Mouse (Mus musculus): ENCODE results near the gene Slc27a2. TPM values are rescaled to one million over a fixed set of nuclear protein-coding genes. Genes with fewer than 3 reads are reported as not detected.

The Slc27a2 gene
- total RNA-seq, 1 experiment from 2014 or later, result 0.55 TPM

GRCm38 (mm10) chr2:126598359-126598758, 46.2 kb downstream of the Slc27a2 start:
- no peak for ATAC-seq (replicated peaks; ENCODE audit: low read depth, poor library complexity, severe bottlenecking)

DNA sequence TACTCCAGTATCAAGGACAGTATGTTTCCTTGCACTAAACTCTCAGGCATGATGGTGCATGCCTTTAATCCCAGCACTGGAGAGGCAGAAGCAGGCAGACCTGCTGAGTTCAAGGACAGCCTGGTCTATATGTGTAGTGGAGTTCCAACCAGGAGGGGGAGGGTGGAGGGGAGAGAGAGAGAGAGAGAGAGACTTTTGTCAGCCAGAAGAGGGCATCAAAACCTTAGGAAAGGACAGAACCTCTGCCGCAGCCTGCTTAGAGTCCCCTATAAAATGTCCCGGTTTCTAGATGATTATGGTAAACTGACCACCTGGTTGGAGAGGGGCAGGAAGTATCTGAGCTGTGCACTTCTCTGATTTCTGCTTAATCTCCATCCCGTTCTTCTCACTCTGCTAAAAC, 46.8 kb downstream of the Slc27a2 start:
- peak; percentile 50 for ATAC-seq (replicated peaks; ENCODE audit: low read depth, poor library complexity, severe bottlenecking)

GRCm38 (mm10) chr2:126600533-126600932, 48.3 kb downstream of the Slc27a2 start:
- no peak for ATAC-seq (replicated peaks; ENCODE audit: low read depth, poor library complexity, severe bottlenecking)

GRCm38 (mm10) chr2:126601918-126602600, 49.9 kb downstream of the Slc27a2 start:
- peak; percentile 71 for ATAC-seq (replicated peaks; ENCODE audit: low read depth, poor library complexity, severe bottlenecking)

- ATAC-seq (replicated peaks; ENCODE audit: low read depth, poor library complexity, severe bottlenecking), result peak; percentile 62
These were observed 54.0 kb downstream of the Slc27a2 start for GRCm38 (mm10) chr2:126606061-126606687.

GRCm38 (mm10) chr2:126606688-126607062, 54.5 kb downstream of the Slc27a2 start:
- no peak for ATAC-seq (replicated peaks; ENCODE audit: low read depth, poor library complexity, severe bottlenecking)

GRCm38 (mm10) chr2:126607553-126608203, 55.5 kb downstream of the Slc27a2 start:
- ATAC-seq (replicated peaks; ENCODE audit: low read depth, poor library complexity, severe bottlenecking), result peak; percentile 20; the same call in 1 of the 2 replicates

GRCm38 (mm10) chr2:126609600-126609999, 57.4 kb downstream of the Slc27a2 start:
- ATAC-seq (replicated peaks; ENCODE audit: low read depth, poor library complexity, severe bottlenecking), result peak; percentile 77

DNA sequence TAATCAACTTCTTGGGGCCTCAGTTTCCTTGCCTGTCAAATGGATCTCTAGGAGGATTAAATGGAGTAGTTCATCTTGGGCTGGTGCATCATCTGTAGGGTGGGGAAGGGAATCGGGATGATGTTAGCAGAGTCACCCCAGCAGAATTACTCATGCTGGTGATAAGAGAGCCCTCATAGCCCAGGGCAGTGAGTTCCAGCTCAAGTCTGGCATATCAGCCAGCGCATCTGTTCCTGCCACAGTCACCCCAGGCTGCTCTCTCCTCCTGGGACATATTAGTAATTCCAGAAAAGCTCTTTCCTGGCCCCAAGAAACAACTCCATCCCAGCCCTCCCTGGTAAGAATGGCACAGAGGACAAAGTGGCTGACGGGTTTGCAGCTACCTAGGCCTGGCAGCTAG, 63.1 kb downstream of the Slc27a2 start:
- no peak for ATAC-seq (replicated peaks; ENCODE audit: low read depth, poor library complexity, severe bottlenecking)

- ATAC-seq (replicated peaks; ENCODE audit: low read depth, poor library complexity, severe bottlenecking), result peak; percentile 89
These were observed 66.4 kb downstream of the Slc27a2 start for GRCm38 (mm10) chr2:126618470-126619179.

DNA sequence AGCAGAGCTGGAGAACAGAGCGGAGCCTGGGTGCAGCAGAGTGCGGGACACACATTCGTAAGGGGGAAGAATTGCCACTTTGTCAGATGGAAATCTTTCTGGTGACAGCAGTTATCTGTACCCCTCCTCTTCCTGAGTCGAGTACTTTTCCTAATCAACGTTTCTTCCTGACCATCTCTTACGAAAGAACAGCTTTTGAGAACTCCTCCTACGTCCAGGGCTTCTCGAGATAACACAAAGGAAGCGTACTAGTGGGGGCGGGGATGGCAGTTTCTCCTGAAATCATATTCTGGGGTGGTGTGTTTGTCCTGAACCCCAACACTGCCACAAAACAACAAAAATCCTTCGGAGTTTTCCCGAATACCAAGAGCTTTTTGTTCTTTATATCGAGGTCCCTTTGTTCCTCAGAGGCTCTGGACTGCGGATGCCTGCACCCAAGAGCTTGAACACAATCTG, 67.1 kb downstream of the Slc27a2 start, which contains the start of gene Hdc:
Gene Hdc (minus strand): TSS at position 51 of the 456 bp plus-strand sequence.
- ATAC-seq (replicated peaks; ENCODE audit: low read depth, poor library complexity, severe bottlenecking), result peak; percentile 6; the same call in 1 of the 2 replicates

DNA sequence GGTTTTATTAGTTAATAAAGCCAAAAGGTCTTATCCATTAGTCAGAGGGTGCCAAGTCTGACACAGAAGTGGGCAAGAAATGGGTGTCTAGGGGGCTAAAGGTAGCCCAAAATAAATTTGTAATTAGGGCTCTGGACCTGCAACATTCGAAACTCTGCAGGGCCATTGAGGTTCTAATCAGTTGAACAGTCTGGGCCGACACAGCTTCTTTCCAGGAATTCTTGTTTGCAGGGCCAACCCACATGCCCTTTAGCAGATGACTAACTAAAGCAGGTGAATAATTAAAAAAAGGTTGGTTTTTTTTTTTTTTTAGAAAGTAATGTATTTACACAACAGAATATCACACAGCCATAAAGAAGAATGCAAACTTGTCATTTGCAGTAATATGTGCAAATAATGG, 70.2 kb downstream of the Slc27a2 start:
- ATAC-seq (replicated peaks; ENCODE audit: low read depth, poor library complexity, severe bottlenecking), result no peak

GRCm38 (mm10) chr2:126623138-126623537, 70.9 kb downstream of the Slc27a2 start:
- no peak for ATAC-seq (replicated peaks; ENCODE audit: low read depth, poor library complexity, severe bottlenecking)

DNA sequence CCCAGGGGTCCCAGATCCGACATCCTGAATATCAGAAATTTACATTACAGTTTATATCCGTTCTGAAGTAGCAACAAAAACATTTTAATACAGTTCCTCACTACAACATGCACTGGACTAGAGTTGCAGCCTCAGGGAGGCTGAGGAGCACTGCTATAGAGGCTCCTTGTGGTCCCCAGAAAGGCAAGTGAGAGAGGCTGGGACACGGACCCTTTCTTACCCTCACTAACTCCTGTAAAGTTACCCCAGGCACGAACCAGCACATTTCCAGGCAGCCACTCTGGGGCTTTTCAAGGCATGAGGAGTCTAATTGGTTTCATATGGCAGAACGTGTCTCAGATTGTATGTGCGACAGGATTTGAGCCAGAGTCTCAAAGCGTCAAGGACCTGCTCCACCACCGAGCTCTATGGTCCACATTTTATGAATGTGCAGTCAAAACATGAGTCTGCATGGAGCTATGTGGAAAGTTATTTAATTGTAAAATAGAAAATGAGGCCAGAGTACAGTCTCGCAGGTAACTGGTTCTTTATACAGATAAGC, 76.3 kb downstream of the Slc27a2 start:
- no peak for ATAC-seq (replicated peaks; ENCODE audit: low read depth, poor library complexity, severe bottlenecking)

- ATAC-seq (replicated peaks; ENCODE audit: low read depth, poor library complexity, severe bottlenecking), result no peak
These were observed 81.0 kb downstream of the Slc27a2 start for GRCm38 (mm10) chr2:126633165-126633564.

DNA sequence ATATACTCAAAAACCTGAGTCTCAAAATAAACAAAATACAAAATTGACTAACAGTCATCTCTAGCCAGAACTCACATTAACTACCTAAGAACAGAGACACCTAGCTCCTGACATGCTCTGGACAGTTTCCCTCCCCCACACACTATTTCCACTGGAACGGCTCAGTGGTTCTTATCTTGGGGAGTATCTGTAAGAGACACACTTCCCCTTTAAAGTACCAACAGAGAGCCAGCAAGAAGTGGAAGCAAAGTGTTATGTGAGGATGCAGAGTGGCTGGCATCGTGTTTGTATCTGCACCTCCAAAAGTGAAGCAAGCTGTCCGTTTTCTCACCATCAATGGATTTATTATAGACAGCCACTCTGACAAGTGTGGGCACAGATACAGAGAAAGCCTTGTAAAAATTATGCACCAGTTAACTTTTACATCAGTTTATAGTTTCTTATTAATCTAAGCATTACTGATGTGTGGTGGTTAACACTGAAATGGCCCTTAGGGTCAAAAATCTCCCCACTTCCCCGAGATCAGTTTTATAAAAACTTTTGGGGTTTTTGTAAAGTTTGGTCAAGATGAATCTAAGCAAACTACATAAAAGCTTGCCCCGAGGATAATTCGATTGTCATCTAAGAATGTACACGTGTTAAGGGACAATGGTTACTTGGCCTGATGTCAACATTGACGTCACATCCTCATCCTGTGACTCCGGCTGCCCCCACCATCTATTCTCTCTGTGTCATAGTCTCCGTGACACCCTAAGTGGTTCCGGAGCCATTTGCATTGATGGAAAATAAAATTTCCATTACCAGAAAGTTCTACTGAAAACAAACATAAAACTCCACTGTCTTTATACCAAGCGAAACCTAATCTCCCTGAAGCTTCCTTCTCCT, 84.0 kb downstream of the Slc27a2 start:
- peak; percentile 96 for ATAC-seq (replicated peaks; ENCODE audit: low read depth, poor library complexity, severe bottlenecking)
